Mouse (Mus musculus) thymus, postnatal 0 days (tissue): Measurements from ENCODE around the gene 4933402N03Rik. TPM values are rescaled to one million over a fixed set of nuclear protein-coding genes. Genes with fewer than 3 reads are reported as not detected.

Experiments used
- DNase-seq: peaks from one replicate; pipeline ENCODE4 v3.0.0-alpha.2; 2015; ENCODE audit warnings: low spot score
- polyA plus RNA-seq: library from polyadenylated mRNA; unstranded; fragments of >200 nt; fragmentation: Nextera tagmentation; extraction: Ambion mirVana; gene quantifications from 2 replicates; pipeline ENCODE4 v1.2.1, GENCODE M21; 2015

4933402N03Rik gene
- not detected in 2 replicates for polyA plus RNA-seq

DNA sequence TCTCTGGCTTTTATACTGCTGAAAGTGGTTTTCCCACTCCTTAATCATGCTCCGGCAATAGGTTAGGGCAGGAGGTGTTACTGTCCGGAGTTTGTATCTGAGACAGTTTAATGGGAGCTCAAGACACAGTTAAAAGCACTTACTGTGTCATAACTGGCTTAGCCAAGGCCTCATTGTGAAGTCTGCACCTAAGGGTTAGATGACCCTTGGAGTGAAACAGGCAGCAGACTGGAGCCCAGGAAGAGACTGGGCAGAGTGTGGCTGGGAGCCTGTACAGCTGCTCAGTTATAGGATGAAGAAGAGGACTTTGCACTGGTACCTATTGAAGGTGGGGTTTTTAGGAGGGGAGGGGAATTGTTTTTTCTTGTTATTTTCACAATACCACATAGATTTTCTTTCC is at the start of gene 4933402N03Rik:
TSS of gene 4933402N03Rik (minus strand) at position 101 of the 400 bp plus-strand sequence.
- DNase-seq, result no peak

- no peak for DNase-seq
These were observed 41.9 kb upstream of the 4933402N03Rik start for GRCm38 (mm10) chr7:131187996-131188395.

GRCm38 (mm10) chr7:131187047-131187446 is 40.9 kb upstream of the 4933402N03Rik start:
- DNase-seq, result no peak

GRCm38 (mm10) chr7:131184339-131184738 is 38.2 kb upstream of the 4933402N03Rik start:
- DNase-seq, result no peak

DNA sequence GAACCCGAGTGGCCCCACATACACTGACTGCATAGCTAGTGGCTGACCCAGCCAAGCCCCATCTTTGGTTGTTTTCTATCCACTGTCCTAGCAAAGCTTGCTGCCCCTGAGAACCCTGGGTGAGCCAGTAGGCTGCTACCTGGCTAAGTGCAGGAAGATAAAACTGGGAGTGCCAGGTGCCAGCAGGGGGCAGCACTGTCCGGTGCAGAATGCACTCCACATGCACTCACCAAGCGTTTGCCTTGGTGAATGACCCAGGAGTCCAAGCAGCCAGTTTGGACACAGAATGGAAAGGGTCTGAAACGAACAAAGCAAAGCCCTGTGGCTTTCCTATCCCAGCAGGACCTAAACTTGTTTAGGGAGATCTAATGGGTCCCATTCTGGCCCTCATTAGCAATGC is 36.6 kb upstream of the 4933402N03Rik start:
- peak; percentile 46 for DNase-seq

GRCm38 (mm10) chr7:131174121-131174520 is 28.0 kb upstream of the 4933402N03Rik start, which contains the start of gene 5430419D17Rik:
5430419D17Rik (plus strand) TSS chr7:131174402.
- no peak for DNase-seq

DNA sequence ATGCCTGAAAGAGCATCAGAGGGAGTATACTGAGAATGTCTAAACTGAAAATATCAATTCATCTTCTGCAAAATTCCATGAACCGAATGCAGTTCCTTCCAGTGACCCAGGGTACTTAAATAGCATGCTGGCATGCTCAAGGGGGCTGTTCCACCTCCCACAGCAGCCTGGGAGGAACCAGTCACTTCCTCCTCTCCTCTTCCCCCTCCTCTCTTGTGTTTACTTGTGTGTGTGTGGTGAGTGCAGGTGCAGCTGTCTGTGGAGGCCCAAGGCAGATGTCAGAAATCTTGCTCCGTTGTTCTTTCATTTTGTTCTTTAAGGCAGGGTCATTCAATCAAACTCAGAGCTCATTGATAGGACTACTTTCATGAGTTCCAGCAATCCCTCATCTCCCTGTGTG is 23.0 kb upstream of the 4933402N03Rik start:
- peak; percentile 77 for DNase-seq

DNA sequence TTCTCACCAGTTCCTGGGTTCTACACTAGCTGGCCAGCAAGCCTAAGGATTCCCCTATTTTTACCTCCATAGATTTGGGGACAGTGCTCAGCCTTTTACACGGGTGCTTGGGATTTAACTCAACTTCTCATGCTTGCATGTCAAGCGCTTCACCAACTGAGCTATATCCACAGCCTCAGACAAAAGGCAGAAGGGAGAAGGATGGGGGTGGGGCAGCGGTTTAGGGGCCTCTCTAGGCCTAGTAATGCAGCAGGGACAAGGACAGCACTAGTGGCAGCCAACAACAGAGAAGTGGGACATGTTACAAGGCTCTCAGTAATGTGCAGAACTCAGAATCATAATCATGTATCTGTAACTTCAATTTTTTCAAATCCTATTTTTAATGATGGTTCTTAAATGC is 21.7 kb upstream of the 4933402N03Rik start:
- no peak for DNase-seq

GRCm38 (mm10) chr7:131162251-131162650 is 16.1 kb upstream of the 4933402N03Rik start:
- no peak for DNase-seq

DNA sequence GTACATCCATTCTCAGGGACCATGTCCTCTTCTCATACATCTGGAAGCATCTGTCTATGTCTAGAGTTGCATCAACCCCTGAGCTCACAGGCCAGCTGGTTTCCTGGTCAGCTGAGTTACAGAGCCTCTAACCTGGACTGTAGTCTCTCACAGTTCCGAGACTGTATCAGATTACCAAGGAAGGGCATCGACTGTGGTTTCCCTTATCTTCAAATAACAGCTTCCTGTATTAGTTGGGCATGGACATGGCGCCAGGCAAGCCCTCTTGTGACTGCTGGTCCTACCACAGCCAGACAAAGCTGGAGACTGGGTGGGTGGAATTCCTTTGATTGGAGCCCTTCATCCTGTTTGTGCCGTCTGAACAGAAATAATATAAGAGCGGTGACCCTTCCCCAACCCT is 6.9 kb upstream of the 4933402N03Rik start:
- no peak for DNase-seq

- no peak for DNase-seq
These were observed 4.1 kb upstream of the 4933402N03Rik start for GRCm38 (mm10) chr7:131150179-131150578.

- DNase-seq, result no peak
These were observed 12.9 kb downstream of the 4933402N03Rik start for GRCm38 (mm10) chr7:131133181-131133580.

GRCm38 (mm10) chr7:131130021-131130420 is 16.1 kb downstream of the 4933402N03Rik start:
- no peak for DNase-seq

GRCm38 (mm10) chr7:131122210-131122807 is 23.8 kb downstream of the 4933402N03Rik start:
- no peak for DNase-seq

GRCm38 (mm10) chr7:131114434-131114833 is 31.7 kb downstream of the 4933402N03Rik start:
- DNase-seq, result no peak

GRCm38 (mm10) chr7:131113676-131114075 is 32.4 kb downstream of the 4933402N03Rik start:
- no peak for DNase-seq

GRCm38 (mm10) chr7:131112486-131112885 is 33.6 kb downstream of the 4933402N03Rik start:
- peak; percentile 57 for DNase-seq

Other genes starting within 250 kb of the 4933402N03Rik start
- 8.4 and 9.2 TPM in 2 replicates for gene Htra1, start 210.2 kb downstream of the 4933402N03Rik start, polyA plus RNA-seq
- 0.35 and 0.49 TPM in 2 replicates for gene Dmbt1, start 114.3 kb downstream of the 4933402N03Rik start, polyA plus RNA-seq
- gene 5430419D17Rik, start 28.1 kb upstream of the 4933402N03Rik start, polyA plus RNA-seq, result 0.04 and 0.22 TPM in 2 replicates
- 0.14 and 0.23 TPM in 2 replicates for gene Cuzd1, start 176.0 kb upstream of the 4933402N03Rik start, polyA plus RNA-seq
- not detected in 2 replicates for gene Fam24b, start 183.2 kb upstream of the 4933402N03Rik start, polyA plus RNA-seq
- not detected in 2 replicates for gene Fam24a, start 187.6 kb upstream of the 4933402N03Rik start, polyA plus RNA-seq
- gene 2310057M21Rik, start 216.4 kb upstream of the 4933402N03Rik start, polyA plus RNA-seq, result 16.7 and 16.8 TPM in 2 replicates
- gene Pstk, start 224.8 kb upstream of the 4933402N03Rik start, polyA plus RNA-seq, result 45.6 and 51.3 TPM in 2 replicates